Mouse (Mus musculus) urinary bladder, adult 2 months (tissue): ENCODE results near the gene Umodl1. TPM values are rescaled to one million over a fixed set of nuclear protein-coding genes. Genes with fewer than 3 reads are reported as not detected.
A peak's percentile ranks its signal among the peaks of the same experiment; 100 is the strongest.

Source experiments
- DNase-seq: peaks from one replicate; pipeline ENCODE4 v3.0.0; 2022; ENCODE audit warnings: low spot score
- polyA plus RNA-seq: library from polyadenylated mRNA; depleted of rRNA; stranded (reverse); fragments of >200 nt; gene quantifications from 2 replicates; pipeline ENCODE4 v1.2.3, GENCODE M21; 2012; rRNA removed

The Umodl1 gene
- polyA plus RNA-seq, 1 experiment: not detected

DNA sequence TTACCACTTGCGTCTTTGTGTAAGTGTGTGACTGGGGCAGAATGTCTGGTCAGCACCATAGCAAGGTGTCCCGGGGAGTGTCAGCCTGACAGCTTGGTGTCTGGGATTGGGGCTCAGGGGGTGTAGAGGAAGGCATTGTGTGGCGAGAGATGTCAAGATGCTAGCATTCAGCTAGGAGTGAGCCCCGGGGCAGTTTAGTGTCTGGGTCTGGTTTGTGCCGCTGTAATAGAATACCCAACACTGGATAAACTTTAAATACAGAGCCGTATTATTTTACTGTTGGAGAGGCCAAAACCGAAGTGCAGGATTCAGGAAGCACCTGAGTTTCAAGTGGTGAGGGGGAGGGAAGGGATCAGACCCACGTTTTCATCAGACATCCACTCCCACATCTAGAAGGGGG lies 82.9 kb downstream of the Umodl1 start:
- no peak for DNase-seq

DNA sequence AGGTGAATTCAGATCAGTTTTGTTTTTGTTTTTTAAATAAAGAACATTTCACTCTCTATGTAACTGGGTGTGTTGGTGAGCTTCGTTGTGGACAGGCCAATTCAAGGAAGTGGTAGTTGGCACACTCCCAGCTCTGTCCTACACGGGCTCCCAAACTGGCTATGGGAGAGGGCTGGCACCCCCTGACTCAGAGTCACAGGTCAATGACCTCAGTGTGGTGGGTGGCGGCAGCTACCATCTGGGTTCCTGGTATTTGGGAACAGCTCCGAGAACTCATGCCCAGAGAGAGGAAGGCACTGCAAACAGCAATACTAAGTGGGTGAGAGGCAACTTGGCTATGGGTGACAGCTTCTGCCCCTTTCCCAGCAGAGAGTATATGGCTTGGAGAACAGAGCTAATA lies 83.9 kb downstream of the Umodl1 start:
- DNase-seq: no peak

GRCm38 (mm10) chr17:31039626-31040025 lies 85.2 kb downstream of the Umodl1 start:
- DNase-seq: no peak

- DNase-seq: no peak
Measured at GRCm38 (mm10) chr17:31040421-31040820, 86.0 kb downstream of the Umodl1 start.

GRCm38 (mm10) chr17:31042751-31043150 lies 88.3 kb downstream of the Umodl1 start:
- no peak for DNase-seq

DNA sequence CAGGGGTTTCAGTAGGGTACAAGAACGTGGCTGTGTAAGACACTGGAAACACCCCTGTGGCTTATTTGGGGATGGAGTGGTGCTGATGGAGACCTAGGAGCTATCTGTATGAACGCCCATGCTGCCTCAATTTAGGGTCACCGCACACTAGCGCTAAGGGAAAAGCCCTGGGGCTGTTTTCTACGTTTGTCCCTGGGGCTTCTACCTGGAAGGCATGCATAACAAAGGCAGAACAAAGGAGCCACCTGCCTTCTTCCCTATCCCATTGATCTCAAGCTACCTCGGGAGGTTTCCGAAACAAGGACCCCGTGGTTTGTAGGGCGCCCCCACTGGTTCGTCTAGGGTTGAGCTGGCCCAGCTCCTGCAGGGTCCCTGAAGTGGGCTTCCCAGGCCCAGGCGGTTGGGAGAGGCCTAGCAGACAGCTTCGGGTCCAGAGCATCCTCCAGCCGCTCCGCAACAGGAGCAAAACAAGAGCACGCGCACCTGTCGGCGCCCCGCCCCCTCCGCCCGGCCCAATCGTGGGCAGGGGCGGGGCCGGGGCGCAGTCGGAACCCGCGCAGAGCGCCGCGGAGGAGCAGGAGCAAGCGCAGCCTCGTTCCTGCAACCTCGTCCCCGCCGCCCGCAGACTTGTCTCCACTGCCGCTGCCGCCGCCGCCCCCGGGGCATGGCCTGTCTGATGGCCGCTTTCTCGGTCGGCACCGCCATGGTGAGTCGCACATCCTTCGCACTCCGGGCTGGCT lies 102.9 kb downstream of the Umodl1 start, which contains the start of gene Abcg1:
TSS of gene Abcg1 (plus strand) at position 525 of the 740 bp plus-strand sequence.
- no peak for DNase-seq

GRCm38 (mm10) chr17:31057891-31058744 lies 103.7 kb downstream of the Umodl1 start:
- peak; percentile 37 for DNase-seq

- DNase-seq: no peak
Measured at GRCm38 (mm10) chr17:31058745-31059085, 104.3 kb downstream of the Umodl1 start.

- no peak for DNase-seq
Measured at GRCm38 (mm10) chr17:31060196-31060587, 105.8 kb downstream of the Umodl1 start.

Other genes starting within 250 kb of the Umodl1 start
- 0.01 TPM in 2 replicates for gene Glp1r, start 52.8 kb upstream of the Umodl1 start, polyA plus RNA-seq
- gene Abcg1, start 103.0 kb downstream of the Umodl1 start, polyA plus RNA-seq: 7.4 and 9.9 TPM in 2 replicates
- gene Tff3, start 175.0 kb downstream of the Umodl1 start, polyA plus RNA-seq: not detected in 2 replicates
- gene Tff2, start 189.6 kb downstream of the Umodl1 start, polyA plus RNA-seq: 0.17 TPM in 1 of 2 replicates, not detected in the other
- gene Tff1, start 210.6 kb downstream of the Umodl1 start, polyA plus RNA-seq: not detected in 2 replicates
- 0.03 and 0.08 TPM in 2 replicates for gene Tmprss3, start 244.3 kb downstream of the Umodl1 start, polyA plus RNA-seq